Mouse (Mus musculus): ENCODE measurements around the gene Fbxo17. TPM values are rescaled to one million over a fixed set of nuclear protein-coding genes. Genes with fewer than 3 reads are reported as not detected.
A peak's percentile ranks its signal among the peaks of the same experiment; 100 is the strongest.

Gene Fbxo17
- polyA plus RNA-seq, 1 experiment from 2014 or later: 8.2 TPM

GRCm38 (mm10) chr7:28720753-28721537 is 4.3 kb downstream of the Fbxo17 start:
- no peak overlapping the region for H3K9ac ChIP-seq
- no peaks in the 10 kb centered on the region for H3K9me3 ChIP-seq (replicated peaks)
- no peak for ATAC-seq (replicated peaks; ENCODE audit: low FRiP score)
- WGBS: 78% methylated on average over 3 of the region's 3 CpGs
- no peak overlapping the region for H3K4me3 ChIP-seq (replicated peaks)
- no peaks in the 10 kb centered on the region for H3K27me3 ChIP-seq
- H3K4me2 ChIP-seq: no peak overlapping the region
- peaks cover 20% of the 10 kb centered on the region for H3K4me1 ChIP-seq
- peaks cover 8% of the 10 kb centered on the region; the same call in 1 of the 2 replicates for H3K36me3 ChIP-seq
- no peak overlapping the region for H3K27ac ChIP-seq

GRCm38 (mm10) chr7:28722079-28722478 is 5.5 kb downstream of the Fbxo17 start:
- Histone ChIP-seq H3K4me2 (no peak overlapping the region), H3K27me3 (no peaks in the 10 kb centered on the region), H3K9ac (no peak overlapping the region), H3K4me1 (peaks cover 18% of the 10 kb centered on the region), H3K27ac (no peak overlapping the region), H3K36me3 (peaks cover 8% of the 10 kb centered on the region; the same call in 1 of the 2 replicates), H3K9me3 (replicated peaks) (no peaks in the 10 kb centered on the region), H3K4me3 (replicated peaks) (no peak overlapping the region)
- no peak for ATAC-seq (replicated peaks; ENCODE audit: low FRiP score)
- WGBS: 91% methylated on average over 7 of the region's 7 CpGs

DNA sequence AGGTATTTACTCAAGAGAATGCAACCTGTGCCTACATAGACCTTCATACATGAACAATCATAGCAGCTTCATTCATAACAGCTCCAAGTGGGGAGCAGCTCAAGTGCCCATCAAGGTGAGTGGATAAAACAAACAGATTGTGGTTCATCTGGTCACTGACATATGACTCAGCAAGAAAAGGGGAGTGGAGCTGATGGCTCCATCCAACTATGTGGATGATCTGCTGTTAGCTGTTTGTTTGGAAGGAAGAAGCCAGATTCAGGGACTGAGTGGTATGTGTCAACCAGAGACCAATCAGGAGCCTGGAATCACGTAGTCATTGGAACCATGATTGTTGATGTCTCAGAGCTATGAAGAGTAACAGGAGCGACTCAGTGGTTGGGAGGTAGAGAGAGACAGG is 8.0 kb downstream of the Fbxo17 start:
- H3K4me1 ChIP-seq: peaks cover 3% of the 10 kb centered on the region
- no peak overlapping the region for H3K4me3 ChIP-seq (replicated peaks)
- H3K36me3 ChIP-seq: peaks cover 8% of the 10 kb centered on the region; the same call in 1 of the 2 replicates
- H3K27ac ChIP-seq: no peak overlapping the region
- H3K9ac ChIP-seq: no peak overlapping the region
- ATAC-seq (replicated peaks; ENCODE audit: low FRiP score): no peak
- 90% methylated on average over 2 of the region's 2 CpGs for WGBS
- H3K4me2 ChIP-seq: no peak overlapping the region
- no peaks in the 10 kb centered on the region for H3K27me3 ChIP-seq
- H3K9me3 ChIP-seq (replicated peaks): no peaks in the 10 kb centered on the region

DNA sequence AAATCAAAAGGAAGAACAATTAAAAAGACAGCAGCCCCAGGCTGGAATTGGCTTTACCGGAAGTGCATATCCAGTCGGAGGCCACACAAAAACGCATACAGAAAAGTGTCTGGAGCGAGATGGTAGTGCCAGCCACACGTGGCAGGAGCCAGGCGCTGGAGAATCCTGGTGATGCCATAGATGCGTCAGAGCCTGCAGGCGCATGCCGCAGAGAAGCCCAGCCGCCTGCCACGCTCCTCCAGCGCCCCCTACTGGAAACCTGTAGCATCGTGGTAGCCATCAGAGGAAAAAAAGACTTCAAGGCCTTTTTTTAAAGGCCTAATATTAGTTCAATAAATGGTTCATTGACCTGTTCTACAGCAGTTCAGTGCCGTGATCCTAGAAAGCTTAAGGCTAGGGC is 10.0 kb downstream of the Fbxo17 start:
- no peak; the same call in 1 of the 2 replicates for ATAC-seq (replicated peaks; ENCODE audit: low FRiP score)
- Histone ChIP-seq H3K4me1 (peaks cover 2% of the 10 kb centered on the region; the same call in 1 of the 2 replicates), H3K9me3 (replicated peaks) (no peaks in the 10 kb centered on the region; the same call in 1 of the 2 replicates), H3K9ac (no peak overlapping the region), H3K36me3 (peaks cover 14% of the 10 kb centered on the region; the same call in 1 of the 2 replicates), H3K4me3 (replicated peaks) (no peak overlapping the region; the same call in 1 of the 2 replicates), H3K27ac (no peak overlapping the region), H3K4me2 (peak overlapping the region; percentile 28; the same call in 1 of the 2 replicates), H3K27me3 (no peaks in the 10 kb centered on the region)
- 9% methylated on average over 14 of the region's 14 CpGs for WGBS

DNA sequence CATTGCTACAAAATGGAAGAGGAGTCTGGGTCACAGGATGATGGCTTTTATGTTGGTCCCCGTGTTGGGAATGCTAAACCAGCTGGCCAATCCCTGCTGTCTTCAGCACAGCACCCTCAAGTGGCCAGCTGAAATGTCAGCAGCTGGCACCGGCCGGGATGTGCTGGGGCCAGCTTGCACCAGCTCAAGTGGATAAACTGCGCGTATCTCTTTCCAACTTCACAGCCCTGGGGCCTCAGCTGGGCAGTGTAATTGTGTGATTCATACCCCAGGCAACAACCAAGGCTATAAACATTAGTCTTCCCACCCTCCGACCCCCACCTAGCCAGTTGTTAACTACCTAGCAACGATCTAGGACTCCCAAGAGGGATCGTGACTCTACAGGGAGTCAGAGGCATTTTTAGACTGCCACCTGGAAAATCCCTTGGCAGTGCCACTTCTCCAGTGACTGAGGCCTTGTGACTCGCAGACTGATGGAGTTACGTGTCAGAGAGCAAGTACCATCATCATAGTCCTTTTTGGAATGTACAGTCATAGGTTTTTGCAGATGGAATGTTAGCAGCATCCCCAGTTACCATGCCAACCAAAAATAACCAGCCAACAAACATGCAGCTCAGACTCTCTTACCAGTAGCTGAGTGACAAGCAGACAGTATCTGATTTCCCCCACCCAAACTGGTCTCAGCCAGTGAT is 11.2 kb downstream of the Fbxo17 start:
- 41% methylated on average over 10 of the region's 10 CpGs for WGBS
- Histone ChIP-seq H3K9ac (no peak overlapping the region), H3K4me1 (peaks cover 9% of the 10 kb centered on the region), H3K4me2 (no peak overlapping the region), H3K36me3 (peaks cover 15% of the 10 kb centered on the region; the same call in 1 of the 2 replicates), H3K9me3 (replicated peaks) (no peaks in the 10 kb centered on the region; the same call in 1 of the 2 replicates), H3K27ac (no peak overlapping the region), H3K27me3 (0 out of 2 replicates have a peak, but pooled peaks cover 5% of the 10 kb centered on the region), H3K4me3 (replicated peaks) (no peak overlapping the region)
- no peak for ATAC-seq (replicated peaks; ENCODE audit: low FRiP score)

DNA sequence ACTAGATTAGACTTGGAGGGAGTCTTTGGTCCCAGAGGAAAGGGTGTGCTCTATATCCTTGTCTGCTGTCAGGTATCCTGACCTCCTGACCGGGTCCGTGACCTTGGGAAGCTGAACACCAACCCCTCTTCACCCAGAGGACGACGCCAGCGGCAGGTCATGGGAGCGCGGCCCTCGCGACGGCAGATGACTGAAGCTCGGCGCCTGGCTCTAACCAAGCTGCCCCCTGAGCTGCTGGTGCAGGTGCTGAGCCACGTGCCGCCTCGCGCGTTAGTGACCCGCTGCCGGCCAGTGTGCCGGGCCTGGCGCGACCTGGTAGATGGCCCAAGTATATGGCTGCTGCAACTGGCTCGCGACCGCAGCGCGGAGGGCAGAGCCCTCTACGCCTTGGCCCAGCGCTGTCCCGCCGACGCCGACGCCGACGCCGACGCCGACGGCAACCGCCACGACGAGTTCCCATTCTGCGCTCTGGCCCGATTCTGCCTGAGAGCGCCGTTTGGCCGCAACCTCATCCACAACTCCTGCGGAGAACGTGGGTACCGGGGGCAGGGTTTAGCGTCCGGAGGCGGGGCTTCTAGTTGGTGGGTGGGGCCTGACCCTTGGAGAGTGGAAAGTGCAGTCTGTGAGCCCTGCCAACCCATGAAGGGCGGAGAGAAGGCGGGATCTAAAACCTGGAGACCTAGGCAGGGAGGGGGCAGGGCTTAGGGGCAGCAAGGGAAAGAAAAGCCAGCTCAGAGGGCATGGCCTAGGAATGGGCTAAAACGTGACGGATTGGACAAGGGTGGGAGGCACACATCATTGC is 15.9 kb downstream of the Fbxo17 start:
- ATAC-seq (replicated peaks; ENCODE audit: low FRiP score): peak; percentile 91
- Histone ChIP-seq H3K4me3 (replicated peaks) (peak overlapping the region; percentile 50), H3K27me3 (0 out of 2 replicates have a peak, but pooled peaks cover 5% of the 10 kb centered on the region), H3K4me1 (peaks cover 13% of the 10 kb centered on the region), H3K9me3 (replicated peaks) (no peaks in the 10 kb centered on the region; the same call in 1 of the 2 replicates), H3K4me2 (peak overlapping the region; percentile 87), H3K27ac (peak overlapping the region; percentile 37; the same call in 1 of the 2 replicates), H3K9ac (peak overlapping the region; percentile 44), H3K36me3 (peaks cover 22% of the 10 kb centered on the region)
- 3% methylated on average over 58 of the region's 58 CpGs for WGBS

DNA sequence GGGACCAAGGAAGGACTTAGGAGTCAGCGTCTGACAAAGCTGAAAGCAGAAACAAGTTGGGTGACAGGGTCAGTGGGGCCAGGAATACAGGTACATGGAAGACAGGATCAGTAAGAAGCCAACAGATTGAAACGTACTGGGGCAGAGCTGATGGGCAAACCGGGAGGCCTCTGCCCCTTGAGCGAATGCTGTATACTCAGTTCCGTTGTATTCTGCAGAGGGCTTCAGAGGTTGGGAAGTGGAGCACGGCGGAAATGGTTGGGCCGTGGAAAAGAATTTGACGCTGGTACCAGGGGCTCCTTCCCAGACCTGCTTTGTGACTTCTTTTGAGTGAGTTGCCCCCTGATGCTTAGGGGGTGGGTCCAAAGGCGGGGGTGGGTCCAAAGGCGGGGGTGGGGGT is 16.6 kb downstream of the Fbxo17 start:
- H3K4me3 ChIP-seq (replicated peaks): peak overlapping the region; percentile 50
- H3K9ac ChIP-seq: 0 out of 2 replicates have a peak overlapping the region, but pooled peaks have one; percentile 44
- 12% methylated on average over 11 of the region's 11 CpGs for WGBS
- H3K27me3 ChIP-seq: 0 out of 2 replicates have a peak, but pooled peaks cover 5% of the 10 kb centered on the region
- peak overlapping the region; percentile 87 for H3K4me2 ChIP-seq
- H3K36me3 ChIP-seq: peaks cover 28% of the 10 kb centered on the region
- H3K9me3 ChIP-seq (replicated peaks): no peaks in the 10 kb centered on the region; the same call in 1 of the 2 replicates
- H3K27ac ChIP-seq: peak overlapping the region; percentile 37; the same call in 1 of the 2 replicates
- peaks cover 13% of the 10 kb centered on the region for H3K4me1 ChIP-seq
- ATAC-seq (replicated peaks; ENCODE audit: low FRiP score): 0 out of 2 replicates have a peak, but pooled peaks have one; percentile 6

DNA sequence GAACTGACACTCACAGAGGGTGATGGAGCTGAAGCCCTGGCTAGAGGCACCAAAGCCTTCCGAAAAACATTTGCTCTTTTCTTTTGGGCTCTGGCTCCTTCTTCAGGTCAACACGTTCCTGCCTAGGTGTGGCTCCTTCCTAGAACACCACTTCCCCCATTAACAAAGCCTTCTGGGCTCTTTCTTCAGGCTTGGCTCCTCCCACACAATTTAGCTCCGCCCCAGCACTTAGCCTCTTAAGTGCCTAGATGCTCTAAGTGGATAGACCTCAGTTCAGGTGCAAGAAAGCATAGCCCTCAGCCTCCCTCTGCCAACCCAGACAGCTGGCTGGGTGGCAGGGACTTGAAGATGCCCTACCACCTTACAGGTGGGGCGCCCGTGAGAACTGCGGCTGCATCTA is 19.1 kb downstream of the Fbxo17 start:
- Histone ChIP-seq H3K27ac (no peak overlapping the region), H3K4me2 (no peak overlapping the region), H3K4me1 (peaks cover 13% of the 10 kb centered on the region), H3K27me3 (0 out of 2 replicates have a peak, but pooled peaks cover 5% of the 10 kb centered on the region), H3K4me3 (replicated peaks) (no peak overlapping the region), H3K9me3 (replicated peaks) (no peaks in the 10 kb centered on the region; the same call in 1 of the 2 replicates), H3K9ac (no peak overlapping the region), H3K36me3 (peaks cover 49% of the 10 kb centered on the region)
- WGBS: 80% methylated on average over 6 of the region's 6 CpGs
- no peak for ATAC-seq (replicated peaks; ENCODE audit: low FRiP score)

DNA sequence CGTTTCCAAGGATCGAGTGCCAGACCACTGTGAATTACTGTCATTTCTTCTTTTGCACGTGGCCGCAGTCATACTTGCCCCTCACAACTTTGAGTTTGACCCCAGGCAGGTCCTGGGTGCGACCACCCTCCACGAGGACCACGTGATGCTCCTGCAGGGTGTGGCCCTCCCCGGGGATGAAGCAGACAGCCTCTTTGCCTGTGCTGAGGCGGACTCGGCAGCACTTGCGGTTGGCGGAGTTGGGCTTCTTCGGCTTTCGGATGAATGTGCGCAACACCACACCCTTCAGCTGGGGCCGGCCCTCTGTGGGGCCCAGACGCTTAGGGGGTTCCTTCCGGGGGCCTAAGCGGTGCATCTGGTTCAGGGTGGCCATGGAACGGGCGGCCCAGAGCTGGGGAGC is 23.2 kb downstream of the Fbxo17 start:
- Histone ChIP-seq H3K9me3 (replicated peaks) (no peaks in the 10 kb centered on the region), H3K4me3 (replicated peaks) (no peak overlapping the region), H3K9ac (no peak overlapping the region), H3K4me1 (peaks cover 14% of the 10 kb centered on the region), H3K36me3 (peaks cover 48% of the 10 kb centered on the region), H3K27ac (no peak overlapping the region), H3K4me2 (no peak overlapping the region), H3K27me3 (no peaks in the 10 kb centered on the region)
- ATAC-seq (replicated peaks; ENCODE audit: low FRiP score): no peak
- WGBS: 94% methylated on average over 21 of the region's 21 CpGs

DNA sequence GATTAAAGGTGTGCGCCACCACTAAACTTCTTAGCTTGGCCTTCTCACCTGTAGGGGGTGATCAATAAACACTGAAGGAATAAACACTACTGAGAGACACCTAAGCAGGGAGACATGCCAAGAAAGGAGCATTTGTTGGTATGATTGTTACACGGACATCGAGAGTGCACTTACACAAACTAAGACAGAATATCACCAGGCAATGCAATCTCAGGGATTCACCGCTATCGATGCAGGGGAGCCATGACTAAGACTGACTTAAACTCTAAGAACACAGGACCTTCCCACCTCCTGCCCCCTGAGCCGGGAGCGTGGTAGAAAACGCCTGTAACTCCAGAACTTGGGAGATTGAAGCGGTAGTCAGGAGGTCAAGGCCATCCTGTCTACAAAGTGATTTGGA is 24.3 kb downstream of the Fbxo17 start:
- H3K4me2 ChIP-seq: peak overlapping the region; percentile 85
- H3K9ac ChIP-seq: peak overlapping the region; percentile 88
- 33% methylated on average over 9 of the region's 9 CpGs for WGBS
- no peaks in the 10 kb centered on the region for H3K9me3 ChIP-seq (replicated peaks)
- H3K4me1 ChIP-seq: peaks cover 14% of the 10 kb centered on the region
- peak overlapping the region; percentile 84 for H3K27ac ChIP-seq
- no peaks in the 10 kb centered on the region for H3K27me3 ChIP-seq
- H3K36me3 ChIP-seq: peaks cover 59% of the 10 kb centered on the region
- ATAC-seq (replicated peaks; ENCODE audit: low FRiP score): no peak
- H3K4me3 ChIP-seq (replicated peaks): peak overlapping the region; percentile 88

- Histone ChIP-seq H3K36me3 (peaks cover 60% of the 10 kb centered on the region), H3K4me1 (peaks cover 14% of the 10 kb centered on the region), H3K4me2 (peak overlapping the region; percentile 85), H3K27ac (peak overlapping the region; percentile 84), H3K4me3 (replicated peaks) (peak overlapping the region; percentile 88), H3K27me3 (no peaks in the 10 kb centered on the region), H3K9ac (peak overlapping the region; percentile 88), H3K9me3 (replicated peaks) (no peaks in the 10 kb centered on the region)
- under 1% methylated on average over 13 of the region's 13 CpGs for WGBS
- peak; percentile 20 for ATAC-seq (replicated peaks; ENCODE audit: low FRiP score)
These were observed 24.7 kb downstream of the Fbxo17 start for GRCm38 (mm10) chr7:28741368-28741708.

Measured in kidney, embryonic 15.5 days (tissue).